Mouse (Mus musculus) embryonic fibroblast, embryonic 13.5 days (primary cell): ENCODE measurements around the gene Prl2c5.
"Not testable (repeated sequence)": the region's sequence is repeated elsewhere in the genome, so short reads cannot be mapped to it uniquely, and the experiment has no call there.

Experiments
- CTCF ChIP-seq: IDR thresholded peaks from 2 replicates; pipeline ENCODE4 v1.5.1; 2011; ENCODE audit warnings: mild to moderate bottlenecking, control low read depth, low read length, moderate library complexity, borderline replicate concordance; ENCODE audit not compliant: insufficient read depth
- POLR2A ChIP-seq: IDR thresholded peaks from 2 replicates; pipeline ENCODE4 v1.6.1; 2011; ENCODE audit warnings: low read depth, mild to moderate bottlenecking, control low read depth, low read length, moderate library complexity

- TF ChIP-seq POLR2A, CTCF: not testable (repeated sequence)
These were observed 37.7 kb downstream of the Prl2c5 start for GRCm38 (mm10) chr13:13220231-13220630.
